Mouse (Mus musculus): ENCODE data around the gene Grin2c. TPM values are rescaled to one million over a fixed set of nuclear protein-coding genes. Genes with fewer than 3 reads are reported as not detected.

Grin2c gene
- total RNA-seq, 4 experiments from 2014 or later: 32.4 to 37.5 (median 36.3) TPM

DNA sequence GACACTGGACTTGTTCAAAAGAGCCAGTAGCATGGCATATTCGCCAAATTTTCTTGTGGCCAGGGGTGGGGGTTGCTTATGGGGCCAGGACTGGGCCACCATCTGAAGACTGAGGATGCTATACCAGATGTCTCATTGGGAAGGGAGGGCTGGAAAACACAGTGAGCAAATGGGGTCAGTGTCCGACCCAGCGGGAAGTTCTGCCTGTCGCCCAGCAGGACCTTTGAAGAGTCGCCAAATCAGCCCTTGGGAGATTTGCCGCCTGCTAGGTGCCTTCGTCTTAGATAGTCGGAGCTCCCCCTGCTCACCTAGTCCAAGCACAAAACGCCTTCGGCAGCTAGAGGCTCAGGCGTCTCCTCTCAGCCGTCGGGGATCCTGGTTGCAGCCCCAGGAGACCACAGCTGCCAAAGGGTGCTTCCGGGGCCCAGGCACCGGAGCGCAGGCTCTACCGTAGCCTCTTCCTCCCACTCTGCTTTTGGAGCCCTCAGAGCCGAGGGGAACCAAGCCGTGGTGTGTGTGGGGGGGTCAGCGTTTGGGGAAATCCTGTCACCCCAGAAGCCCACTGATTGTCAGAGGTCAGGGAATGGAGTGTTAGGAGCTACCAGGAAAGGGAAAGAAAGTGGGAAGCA is 1.2 kb downstream of the Grin2c start:
- no peak for DNase-seq (ENCODE audit: low spot score in 2 of 2)

DNA sequence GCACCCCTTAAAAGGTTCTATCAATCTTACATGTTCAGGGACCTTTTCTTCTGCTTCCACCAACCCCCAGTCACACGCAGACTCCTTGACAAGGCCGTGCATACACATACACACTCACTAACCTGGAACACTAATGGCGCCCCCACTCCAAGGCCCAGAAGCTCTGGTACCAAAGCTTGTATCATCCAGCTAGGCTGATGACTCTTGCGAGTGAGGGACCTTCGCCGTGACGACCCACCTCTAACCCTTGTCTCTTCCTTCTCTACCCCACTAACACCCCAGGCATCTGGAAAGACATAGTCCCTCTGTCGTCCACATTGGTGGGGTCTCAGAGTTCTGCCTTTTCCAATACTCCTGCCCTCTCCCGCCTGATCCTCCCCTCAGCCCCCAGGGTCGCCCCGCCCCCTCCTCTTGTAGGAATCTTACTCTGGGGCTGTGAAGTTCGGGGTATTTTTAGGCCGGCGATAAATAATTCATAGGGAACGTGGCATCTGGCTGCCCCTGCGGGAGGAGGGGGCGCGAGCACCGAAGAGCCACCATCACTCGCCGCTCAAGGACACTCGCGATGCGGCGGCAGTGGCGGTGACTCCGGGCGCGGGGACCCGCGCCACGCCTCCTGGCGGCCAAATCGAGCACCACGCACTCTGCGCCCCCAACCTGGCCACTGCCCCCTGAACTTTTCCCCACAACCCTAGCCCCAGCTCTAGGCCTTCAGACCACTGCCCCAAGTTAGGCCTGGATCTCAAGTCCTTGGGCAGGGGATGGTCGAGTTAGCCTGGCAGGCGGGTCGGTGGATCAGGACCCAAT is 2.0 kb downstream of the Grin2c start:
- no peak for DNase-seq (ENCODE audit: low spot score in 2 of 2)

DNA sequence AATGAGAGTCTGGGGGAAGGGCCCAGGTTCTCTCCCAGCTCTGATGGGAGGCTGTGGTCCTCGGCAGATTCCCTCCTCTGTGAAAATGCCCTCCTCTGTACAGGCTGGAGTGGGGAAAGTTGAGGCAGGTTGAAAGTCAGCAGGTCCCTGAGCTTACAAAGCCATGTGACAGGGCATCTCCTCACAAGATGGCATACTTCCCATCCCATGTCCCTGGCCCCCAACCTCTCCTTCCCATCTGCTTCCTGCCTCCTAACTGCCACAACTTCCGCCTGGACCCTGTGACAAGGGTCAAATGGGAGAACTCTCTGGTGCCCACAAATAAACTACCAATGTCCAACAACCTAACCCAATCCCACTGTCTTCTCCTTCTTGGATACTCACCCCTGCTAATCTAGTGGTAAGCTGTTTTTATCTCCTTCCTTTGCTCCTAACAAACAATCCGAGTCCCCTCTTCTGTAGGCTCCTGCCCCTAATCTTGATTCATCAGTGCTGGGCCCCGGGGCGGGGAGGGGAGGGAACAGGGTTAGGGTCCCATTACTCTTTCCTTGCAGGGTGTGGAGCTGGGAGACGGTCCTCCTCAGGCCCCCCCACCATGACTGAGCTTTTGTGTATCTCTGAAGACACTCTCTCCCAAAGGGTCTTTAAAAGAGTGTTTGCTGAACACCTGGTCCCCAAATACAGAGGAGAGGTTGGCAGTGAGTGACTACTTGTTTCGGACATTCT is 2.7 kb downstream of the Grin2c start:
- no peak for DNase-seq (ENCODE audit: low spot score in 2 of 2)

DNA sequence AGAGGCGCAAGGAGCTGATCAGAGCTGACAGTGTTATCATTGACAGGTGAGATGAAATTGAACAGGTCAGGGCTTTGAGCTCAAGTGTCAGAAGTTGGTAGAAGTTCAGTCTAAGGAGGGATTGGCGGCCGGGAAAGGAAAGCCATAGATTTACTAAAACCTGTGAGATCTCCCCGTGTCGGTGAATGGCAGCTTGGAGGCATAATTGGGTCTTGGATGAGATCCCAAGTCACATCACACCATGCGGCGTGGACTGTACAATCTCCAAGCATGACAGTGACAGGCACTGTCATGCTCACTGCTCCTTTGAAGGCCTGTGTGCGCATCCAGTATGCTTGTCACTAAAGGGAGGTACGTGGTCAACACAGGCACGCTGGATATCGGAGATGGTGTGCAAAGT is 4.1 kb downstream of the Grin2c start:
- DNase-seq (ENCODE audit: low spot score in 2 of 2): no peak

DNA sequence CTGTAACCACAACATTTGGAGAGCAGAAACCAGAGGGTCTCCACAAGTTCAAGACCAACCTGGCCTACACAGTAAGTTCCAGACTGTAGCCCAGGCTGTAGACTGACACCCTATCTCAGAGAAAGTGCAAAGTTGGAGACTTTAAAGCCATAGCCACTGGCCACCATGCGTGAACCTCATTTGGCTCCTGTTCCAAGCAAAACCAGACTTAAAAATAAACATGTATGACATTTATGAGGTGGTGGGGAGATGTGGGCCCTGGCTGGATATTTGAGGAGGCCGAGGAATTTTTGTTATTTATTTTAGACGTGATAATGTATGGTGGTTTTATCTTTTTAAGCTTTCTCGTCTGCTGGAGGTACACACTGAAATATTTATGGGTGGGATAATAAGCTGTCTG is 7.9 kb downstream of the Grin2c start:
- no peak for DNase-seq (ENCODE audit: low spot score in 2 of 2)

DNA sequence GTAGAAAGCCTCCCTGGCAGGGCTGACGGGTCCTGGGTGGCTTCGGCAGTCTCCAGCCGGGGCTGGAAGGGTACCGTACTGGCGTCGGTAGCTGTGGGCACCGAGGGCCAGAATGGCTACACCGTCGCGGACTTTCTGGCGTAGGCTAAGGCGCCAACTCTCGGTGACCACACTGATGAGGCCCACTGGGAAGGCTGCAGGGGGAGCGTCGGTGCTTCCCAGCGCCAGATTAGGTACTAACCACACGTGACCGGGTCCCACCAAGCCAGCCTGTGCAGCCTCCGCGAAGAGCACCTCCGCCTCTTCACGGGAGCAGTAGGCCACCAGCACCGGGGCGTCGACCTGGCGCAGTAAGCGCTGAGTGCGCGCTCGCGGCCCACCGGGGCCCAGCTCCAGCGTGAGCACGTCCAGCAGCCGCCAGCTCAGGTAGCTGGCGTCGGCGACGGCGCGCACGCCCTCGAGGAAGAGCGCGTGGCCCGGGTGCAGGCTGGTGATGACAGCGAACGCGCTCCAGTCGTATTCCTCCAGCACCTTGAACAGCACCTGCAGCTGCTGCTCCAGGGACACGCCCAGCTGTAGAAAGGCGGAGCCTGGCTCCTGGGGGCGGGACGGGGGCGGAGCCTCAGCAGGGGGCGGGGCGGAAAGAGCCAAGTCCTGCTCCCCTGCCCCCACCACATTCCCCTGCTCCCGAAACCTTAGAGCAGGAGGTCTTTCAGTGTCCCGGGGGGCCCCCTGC is 9.1 kb downstream of the Grin2c start:
- no peak for DNase-seq (ENCODE audit: low spot score in 2 of 2)

DNA sequence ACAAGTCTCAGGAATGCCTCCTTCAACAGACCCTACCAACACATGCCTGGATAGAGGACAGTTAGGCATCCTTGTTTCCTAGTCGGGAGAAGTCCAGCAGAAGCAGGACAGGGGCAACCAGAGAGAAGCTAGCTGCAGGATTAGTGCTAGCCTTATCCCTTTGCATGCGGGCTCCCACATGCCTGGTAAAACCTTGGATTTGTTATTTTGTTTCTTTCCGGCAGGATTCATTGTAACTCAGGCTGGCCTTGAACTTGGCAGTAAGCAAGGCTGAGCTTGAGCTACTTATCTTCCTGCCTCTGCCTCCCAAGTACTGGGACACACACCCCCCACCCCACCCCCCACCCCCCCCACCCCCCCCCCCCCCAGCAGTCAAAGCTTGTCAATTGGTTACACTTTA is 15.8 kb downstream of the Grin2c start:
- no peak for DNase-seq (ENCODE audit: low spot score in 2 of 2)

DNA sequence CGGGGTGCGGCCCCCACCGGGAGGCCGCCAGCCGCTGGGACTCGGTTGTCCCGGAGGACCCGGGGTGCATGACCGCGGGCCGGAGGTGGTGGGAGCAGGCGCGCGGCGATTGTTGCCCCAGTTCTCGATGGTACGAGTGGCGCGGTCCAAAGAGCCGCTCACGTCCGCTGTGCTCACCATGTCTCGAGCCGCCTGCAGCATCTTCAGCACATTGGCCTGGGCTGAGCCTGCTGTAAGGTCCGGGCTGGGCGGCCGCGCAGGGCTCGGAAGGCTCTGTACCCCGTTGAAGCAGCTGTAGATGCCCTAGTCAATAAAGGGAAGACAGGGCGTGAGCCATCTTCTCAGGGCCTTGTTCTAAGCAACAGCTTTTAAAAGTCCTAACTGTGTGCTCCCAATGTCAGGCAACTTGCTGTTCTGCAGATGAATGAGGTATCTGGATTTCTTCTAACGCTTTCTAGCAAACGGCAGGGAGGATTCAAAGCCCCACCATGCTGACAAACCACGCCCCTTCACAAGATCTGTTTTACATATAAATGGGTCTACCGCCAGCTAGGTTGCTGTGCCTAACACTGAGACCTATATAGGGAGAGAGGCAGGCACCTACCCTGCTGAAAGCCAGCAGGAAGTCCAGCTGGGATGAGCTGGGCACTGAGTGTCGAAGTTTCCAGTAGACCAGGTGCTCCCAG is 16.5 kb downstream of the Grin2c start:
- DNase-seq (ENCODE audit: low spot score in 2 of 2): no peak

DNA sequence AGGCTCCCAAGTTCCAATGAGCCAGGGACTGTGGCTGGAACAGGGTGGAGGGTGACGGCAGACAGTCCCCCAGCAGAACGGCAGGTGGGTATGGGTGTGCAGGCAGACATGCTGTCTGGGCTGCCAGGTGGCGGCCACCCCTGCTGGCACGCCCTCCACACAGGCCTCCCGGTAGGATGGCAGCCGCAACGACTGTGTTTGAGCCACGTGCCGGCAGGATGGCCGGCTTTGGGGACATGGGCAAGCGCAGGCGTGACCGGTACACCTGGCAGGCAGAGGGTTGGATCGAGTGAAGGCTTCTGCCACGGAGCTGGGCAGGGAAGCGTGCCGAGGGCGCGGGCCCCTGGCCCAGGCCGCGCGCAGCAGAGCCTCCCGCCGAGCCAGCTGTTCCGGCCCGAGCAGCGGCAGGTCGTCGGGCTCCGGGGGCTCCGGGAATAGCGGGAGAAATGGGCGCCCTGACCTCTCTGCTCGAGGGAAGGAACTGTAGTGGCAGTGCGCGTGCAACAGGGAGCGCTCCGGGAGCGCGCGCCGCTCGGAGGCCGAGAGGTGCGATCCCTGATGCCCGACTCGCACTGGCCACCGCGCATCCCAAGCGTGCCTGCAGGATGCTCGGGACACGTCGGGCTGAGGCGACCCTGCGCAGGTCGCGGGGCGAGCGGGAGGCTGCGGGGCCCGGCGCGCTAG is 17.2 kb downstream of the Grin2c start:
- no peak for DNase-seq (ENCODE audit: low spot score in 2 of 2)

DNA sequence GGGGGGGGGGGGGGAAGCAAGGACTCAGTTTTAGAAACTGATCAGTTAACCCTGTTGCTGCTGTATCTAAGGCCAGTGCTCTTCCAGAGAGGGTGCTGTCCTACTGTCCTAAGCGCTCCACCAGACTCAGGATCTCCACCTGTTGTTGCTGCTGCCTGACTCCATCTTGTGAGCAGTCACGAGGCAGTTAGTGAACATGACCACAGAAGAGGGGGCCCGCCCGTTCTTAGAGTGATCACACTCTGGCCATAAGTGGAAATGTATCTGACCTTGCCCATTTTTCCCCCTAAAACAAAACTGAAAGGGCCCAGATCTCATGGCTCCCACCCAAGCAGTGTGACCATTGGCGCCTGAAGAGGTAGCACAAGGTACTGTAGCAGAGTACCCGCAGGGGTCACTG is 19.1 kb downstream of the Grin2c start:
- DNase-seq (ENCODE audit: low spot score in 2 of 2): no peak

DNA sequence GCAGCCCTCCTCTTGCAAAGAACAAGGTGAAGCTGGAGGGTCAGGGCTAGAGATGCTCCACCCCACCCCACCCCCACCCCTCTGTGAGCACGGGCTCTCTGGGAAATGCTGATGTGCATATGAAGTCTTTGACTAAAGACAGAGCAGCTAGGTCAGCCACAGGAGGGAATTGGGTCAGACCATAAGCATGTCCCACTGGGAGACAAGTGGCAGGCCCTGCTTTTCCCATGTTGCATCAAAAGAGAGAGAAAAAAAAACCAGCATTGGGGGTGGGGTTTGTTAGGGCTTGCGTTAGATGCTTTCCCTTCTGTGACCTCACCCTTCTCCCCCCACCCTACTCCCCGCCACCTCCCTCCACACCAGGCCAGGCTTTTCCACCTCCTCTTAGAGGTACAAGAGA is 19.8 kb downstream of the Grin2c start:
- DNase-seq (ENCODE audit: low spot score in 2 of 2): no peak

DNA sequence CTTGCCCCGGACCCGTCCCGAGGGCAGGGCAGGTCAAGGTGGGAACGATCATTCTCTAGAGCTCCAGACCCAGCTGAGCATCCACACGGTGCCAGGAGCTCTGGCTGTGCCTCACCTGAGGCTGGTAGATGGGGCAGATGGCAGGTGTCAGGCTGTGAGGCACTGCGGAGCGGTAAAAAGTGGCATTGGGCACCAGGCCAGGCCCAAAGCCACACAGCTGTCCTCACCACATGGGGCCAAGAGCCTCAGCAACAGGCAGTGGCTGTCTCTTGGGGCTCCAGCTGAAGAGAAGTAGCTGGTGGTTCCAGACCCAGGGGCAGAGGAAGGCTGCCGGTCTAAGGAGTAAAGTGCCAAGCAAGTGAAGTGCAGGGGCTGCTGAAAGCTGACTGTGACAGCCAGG is 20.7 kb downstream of the Grin2c start:
- DNase-seq (ENCODE audit: low spot score in 2 of 2): no peak

DNA sequence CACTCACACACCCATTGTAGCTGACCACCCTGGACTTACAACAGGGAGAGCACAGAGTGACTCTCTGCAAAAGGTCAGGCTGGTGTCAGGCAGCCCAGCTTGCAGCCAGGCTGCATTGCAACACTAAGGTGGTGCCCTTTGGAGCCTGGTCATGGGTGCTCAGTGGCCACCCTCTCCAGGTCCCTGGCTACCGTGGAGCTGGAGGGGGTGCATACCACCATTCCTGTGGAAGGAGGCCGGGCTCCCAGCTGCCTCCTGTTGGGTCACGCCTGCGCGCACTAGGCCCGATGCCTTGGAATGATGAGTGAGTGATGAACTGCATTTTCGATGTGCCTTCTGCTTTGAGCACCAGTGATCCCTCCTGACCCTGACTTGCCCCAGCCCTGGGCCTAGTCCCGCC is 22.2 kb downstream of the Grin2c start:
- no peak for DNase-seq (ENCODE audit: low spot score in 2 of 2)

DNA sequence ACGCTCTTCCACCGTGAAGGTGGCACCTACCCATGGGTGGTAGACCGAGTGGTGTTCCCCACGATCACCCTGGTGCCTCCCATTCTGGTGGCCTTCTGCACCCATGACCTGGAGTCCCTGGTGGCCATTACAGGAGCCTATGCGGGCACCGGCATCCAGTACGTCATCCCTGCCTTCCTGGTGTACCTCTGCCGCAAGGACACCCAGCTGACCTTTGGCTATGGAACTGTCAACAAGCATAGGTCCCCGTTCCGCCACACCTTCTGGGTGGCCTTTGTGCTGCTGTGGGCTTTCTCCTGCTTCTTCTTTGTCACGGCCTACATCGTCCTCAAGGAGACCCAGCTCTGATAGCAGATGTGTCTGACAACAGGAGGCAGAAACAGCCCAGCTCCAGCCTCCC is 23.3 kb downstream of the Grin2c start:
- DNase-seq (ENCODE audit: low spot score in 2 of 2): no peak

DNA sequence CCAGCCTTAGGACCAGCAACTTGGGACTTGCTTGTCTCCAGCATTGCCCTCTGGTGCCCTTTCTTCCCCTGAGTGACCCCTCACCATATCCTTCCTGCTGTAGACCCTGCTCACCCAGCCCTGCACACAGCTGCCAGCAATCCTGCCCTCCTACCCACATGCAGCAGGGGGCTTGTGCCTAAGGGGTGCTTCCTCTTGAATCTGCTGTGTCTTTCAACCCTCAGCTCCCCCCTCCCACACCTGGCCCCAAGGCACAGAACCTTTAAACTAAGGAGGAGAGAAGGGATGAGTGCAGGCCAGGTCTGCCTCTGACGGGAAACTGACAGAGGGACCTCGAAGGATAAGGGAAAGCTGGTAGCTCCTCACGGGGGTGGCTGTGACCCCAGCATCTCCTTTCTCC is 24.3 kb downstream of the Grin2c start:
- no peak for DNase-seq (ENCODE audit: low spot score in 2 of 2)

DNA sequence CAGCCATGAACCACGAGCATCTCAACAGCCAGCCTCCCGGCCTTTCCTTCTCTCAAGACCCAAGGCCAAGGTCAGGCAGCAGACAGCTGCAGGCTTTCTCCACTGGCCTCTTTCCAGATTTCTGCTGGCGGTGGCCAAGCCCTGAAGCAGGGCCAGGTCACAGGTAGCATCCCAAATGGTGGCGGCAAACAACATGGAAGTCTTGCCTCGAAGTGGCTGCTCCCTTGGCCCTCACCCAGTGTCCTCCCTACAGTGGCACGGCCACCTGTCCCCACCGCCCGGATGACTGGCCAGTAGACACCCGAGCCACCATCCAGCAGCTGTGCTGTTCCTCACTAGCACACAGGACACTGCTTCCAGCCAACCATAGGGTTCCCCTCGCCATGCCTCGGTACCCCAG is 25.6 kb downstream of the Grin2c start:
- no peak for DNase-seq (ENCODE audit: low spot score in 2 of 2)

DNA sequence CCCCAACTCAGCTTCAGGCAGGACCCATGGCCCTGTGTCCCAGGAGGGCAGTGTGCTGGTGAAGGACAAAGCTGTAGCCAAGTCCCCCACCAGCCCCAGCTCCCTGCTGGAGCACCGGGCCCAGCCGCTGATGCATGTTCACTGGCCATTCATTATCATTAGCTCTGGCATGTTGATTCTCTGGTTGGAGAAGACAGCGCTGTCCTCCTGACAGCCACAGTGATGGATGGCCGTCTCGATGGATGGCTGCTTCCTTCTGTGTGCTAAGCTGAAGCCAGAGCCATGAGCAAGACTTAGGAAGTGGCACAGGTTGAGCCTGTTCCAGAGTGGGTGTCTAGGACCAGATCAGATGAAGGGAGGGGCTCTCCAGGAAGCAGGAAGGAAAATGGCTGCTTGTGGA is 30.5 kb downstream of the Grin2c start:
- DNase-seq (ENCODE audit: low spot score in 2 of 2): no peak

DNA sequence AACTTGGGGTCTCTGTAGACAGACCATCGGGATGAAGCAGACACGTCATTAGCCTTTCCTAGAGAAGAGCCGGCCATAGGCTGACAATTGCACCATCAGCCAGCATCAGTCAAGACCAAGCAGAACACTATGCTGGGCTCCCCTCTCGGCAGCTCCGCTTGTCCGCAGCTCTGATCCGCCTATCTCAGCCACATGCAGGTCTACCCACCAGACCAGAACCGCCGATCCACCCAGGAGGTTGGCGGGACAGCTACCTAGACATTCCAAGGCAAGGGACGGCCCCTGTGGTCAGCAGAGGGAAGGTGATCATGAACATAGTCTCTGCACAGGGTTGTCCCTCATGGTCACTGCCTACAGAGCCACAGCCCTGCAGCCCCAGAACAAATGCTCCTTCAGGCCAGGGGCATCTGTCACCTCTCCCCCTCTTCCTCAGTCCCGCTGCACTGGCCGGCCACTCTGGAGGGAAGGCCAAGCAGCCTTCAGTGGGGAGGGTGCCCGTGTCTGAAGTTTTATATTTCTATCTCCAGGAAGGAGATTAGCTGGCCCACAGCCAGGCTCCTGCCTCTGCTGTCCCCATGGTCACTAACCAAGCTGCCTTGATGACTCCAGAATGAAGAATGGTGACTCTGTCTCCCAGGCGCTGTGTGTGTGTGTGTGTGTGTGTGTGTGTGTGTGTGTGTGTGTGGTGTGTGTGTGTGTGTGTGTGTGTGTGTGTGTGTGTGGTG is 32.6 kb downstream of the Grin2c start:
- DNase-seq (ENCODE audit: low spot score in 2 of 2): no peak

DNA sequence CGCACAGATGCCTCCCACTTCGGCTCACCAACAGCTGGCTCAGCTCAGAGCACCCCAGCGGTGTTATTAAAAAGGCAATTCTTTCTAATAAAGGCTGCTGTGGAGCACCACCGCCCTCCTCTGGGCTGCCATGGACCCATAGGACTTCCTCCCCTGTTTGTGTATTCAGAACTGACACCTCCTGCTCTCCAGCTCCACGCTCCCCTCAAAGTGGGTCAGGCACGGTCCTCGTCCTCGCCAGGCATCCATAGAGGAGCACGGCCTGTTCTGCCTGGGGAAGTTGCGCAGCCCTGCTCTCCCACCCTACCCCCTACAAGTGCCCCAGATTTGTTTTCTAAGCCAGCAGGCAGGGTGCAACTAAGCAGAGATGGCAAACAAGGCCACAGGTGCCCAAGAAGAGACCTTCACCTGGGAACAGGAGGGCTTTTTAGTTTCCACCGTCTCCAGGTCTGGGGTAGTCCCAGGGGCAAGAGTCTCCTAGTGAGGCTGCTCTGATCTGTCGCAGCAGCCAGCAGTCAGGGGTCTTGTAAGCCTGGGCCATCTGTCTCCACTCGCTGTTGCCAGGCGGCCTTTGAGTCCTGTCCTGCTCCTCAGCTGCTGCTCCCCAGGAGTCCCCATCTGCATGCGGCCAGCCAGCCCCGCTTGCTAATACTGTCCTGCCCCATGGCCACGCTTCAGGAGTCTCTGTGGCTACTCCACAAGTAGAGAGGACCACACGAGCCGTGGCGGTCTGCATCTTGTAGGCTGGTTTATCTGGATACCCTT is 33.3 kb downstream of the Grin2c start:
- peak in 1 of 2 experiments; percentile 52 for DNase-seq (ENCODE audit: low spot score in 2 of 2)
